Mouse (Mus musculus) limb, embryonic 15.5 days (tissue): ENCODE measurements around the gene Col16a1. TPM values are rescaled to one million over a fixed set of nuclear protein-coding genes. Genes with fewer than 3 reads are reported as not detected.

ENCODE experiments used
- ATAC-seq: fragments of 200-750 bp; cut with Nextera tagmentation; 2 replicates; pipeline ENCODE4 v1.8.0; 2017; ENCODE audit warnings: low read depth, moderate TSS enrichment; ENCODE audit not compliant: insufficient number of reproducible peaks, low FRiP score, low TSS enrichment
- H3K27ac ChIP-seq: fragments of 300-500 bp; sonication (generic); 2 replicates; pipeline ENCODE4 v1.5.1; 2015; ENCODE audit warnings: moderate library complexity, mild to moderate bottlenecking, inconsistent platforms
- H3K27me3 ChIP-seq: fragments of 300-500 bp; sonication (generic); 2 replicates; pipeline ENCODE4 v1.6.1; 2015; ENCODE audit warnings: inconsistent platforms
- H3K36me3 ChIP-seq: fragments of 300-500 bp; sonication (generic); 2 replicates; pipeline ENCODE4 v1.6.1; 2015; ENCODE audit warnings: inconsistent platforms
- H3K4me1 ChIP-seq: fragments of 300-500 bp; sonication (generic); 2 replicates; pipeline ENCODE4 v1.6.1; 2015; ENCODE audit warnings: inconsistent platforms
- H3K4me2 ChIP-seq: fragments of 300-500 bp; sonication (generic); 2 replicates; pipeline ENCODE4 v1.6.1; 2015; ENCODE audit warnings: mild to moderate bottlenecking, inconsistent platforms
- H3K4me3 ChIP-seq: fragments of 300-500 bp; sonication (generic); 2 replicates; pipeline ENCODE4 v1.5.1; 2015; ENCODE audit warnings: mild to moderate bottlenecking, inconsistent platforms
- H3K9ac ChIP-seq: fragments of 300-500 bp; sonication (generic); 2 replicates; pipeline ENCODE4 v1.6.1; 2015; ENCODE audit warnings: inconsistent platforms
- H3K9me3 ChIP-seq: fragments of 300-500 bp; sonication (generic); 2 replicates; pipeline ENCODE4 v1.6.1; 2016; ENCODE audit warnings: inconsistent platforms
- WGBS: fragments of 180-500 bp; shearing (Covaris S2); methylation state at CpG from one replicate; pipeline ENCODE4 v1.1.7; 2015; 5-methylcytosine and 5-hydroxymethylcytosine counted together
- polyA plus RNA-seq: library from polyadenylated mRNA; unstranded; fragments of >200 nt; fragmentation: Nextera tagmentation; extraction: Ambion mirVana; gene quantifications from 2 replicates; pipeline ENCODE4 v1.2.1, GENCODE M21; 2015

The Col16a1 gene
- polyA plus RNA-seq, 1 experiment from 2014 or later, result 175 TPM

DNA sequence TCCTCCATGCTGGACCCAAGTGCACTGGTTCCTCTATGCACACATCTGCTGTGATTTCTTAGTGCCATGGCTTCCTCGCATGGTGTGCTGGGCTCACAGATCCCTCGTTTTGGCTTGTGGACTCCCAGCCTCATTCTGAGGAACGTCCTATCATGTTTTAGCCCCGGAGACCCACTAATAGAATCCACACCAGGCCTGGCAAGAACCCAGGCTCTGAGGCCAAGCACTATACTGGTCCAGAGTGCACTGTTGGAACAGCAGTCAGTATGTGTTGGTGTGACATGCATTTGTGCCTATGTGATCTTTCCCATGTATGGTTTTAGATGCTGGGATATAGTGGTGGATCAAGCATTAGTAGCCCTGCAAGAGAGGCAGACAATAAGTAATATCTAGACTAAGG lies 25.7 kb downstream of the Col16a1 start:
- WGBS, result 63% methylated on average over 4 of the region's 4 CpGs
- H3K36me3 ChIP-seq, result peaks cover 55% of the 10 kb centered on the region

DNA sequence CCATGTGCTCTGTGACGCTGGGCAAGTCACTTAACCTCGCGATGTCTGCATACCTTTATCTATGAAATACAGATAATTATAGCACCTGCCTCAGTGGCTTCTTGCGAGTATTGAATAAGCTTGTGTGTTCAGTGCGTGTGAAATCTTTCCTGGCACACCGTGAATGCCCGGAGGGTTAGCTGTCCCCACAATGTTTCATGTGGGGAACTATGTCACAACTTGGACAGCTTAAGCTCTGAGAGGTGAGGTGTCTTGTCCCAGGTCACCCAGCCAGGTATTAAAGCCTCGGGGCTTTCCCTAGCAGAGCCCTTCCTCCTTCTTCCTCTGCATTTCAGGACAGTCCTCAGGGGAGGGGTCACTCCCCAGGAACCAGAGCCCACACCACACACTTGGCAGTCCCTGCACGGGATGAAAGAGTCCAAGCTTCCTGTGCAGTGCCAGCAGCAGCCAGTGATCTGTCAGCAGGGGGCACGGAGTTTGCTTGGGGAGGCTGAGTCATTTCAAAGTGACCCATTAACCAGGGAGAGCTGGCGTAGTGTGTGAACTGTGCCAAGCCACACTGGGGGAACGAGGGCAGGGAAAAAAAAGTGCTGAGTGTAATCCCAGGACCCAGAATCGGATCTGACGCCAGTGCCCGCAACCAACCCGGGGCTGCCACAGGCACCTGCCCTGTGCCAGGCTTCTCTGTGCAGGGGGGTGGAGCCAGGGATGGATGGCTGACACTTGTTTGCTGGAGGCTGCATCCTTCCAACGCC lies 27.3 kb downstream of the Col16a1 start:
- Histone ChIP-seq H3K4me1 (peaks cover 30% of the 10 kb centered on the region), H3K9ac (no peak overlapping the region), H3K9me3 (no peaks in the 10 kb centered on the region), H3K27me3 (peaks cover 6% of the 10 kb centered on the region; the same call in 1 of the 2 replicates), H3K36me3 (peaks cover 45% of the 10 kb centered on the region), H3K27ac (no peak overlapping the region), H3K4me3 (no peak overlapping the region), H3K4me2 (no peak overlapping the region)
- ATAC-seq, result no peak
- WGBS, result 59% methylated on average over 17 of the region's 17 CpGs

More for the DNA sequence above, 25.7 kb downstream of the Col16a1 start:
- H3K4me2 ChIP-seq, result no peak overlapping the region
- peaks cover 15% of the 10 kb centered on the region for H3K4me1 ChIP-seq
- peaks cover 6% of the 10 kb centered on the region; the same call in 1 of the 2 replicates for H3K27me3 ChIP-seq
- H3K9me3 ChIP-seq, result no peaks in the 10 kb centered on the region
- H3K9ac ChIP-seq, result no peak overlapping the region
- H3K4me3 ChIP-seq, result no peak overlapping the region
- no peak overlapping the region for H3K27ac ChIP-seq
- ATAC-seq, result no peak

DNA sequence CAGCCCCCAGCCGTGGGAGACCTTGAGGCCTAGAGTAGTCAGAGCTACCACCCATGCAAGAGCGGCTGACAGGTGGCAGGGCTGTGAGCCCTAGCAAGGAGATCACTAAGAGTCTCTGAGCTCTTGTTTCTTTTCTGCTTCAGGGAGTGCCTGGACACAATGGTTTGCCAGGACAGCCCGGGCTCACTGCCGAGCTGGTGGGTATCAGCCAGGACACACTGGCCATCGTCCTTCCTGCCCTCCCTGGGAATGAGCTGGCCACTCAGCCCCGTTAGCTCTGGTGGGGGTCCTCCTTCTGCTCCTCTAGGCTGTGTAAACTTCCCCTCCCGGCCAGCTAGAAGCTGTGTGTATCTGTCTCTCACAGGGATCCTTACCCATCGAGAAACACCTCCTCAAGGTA lies 29.2 kb downstream of the Col16a1 start:
- no peak overlapping the region for H3K9ac ChIP-seq
- no peak overlapping the region for H3K27ac ChIP-seq
- peaks cover 47% of the 10 kb centered on the region for H3K4me1 ChIP-seq
- peaks cover 6% of the 10 kb centered on the region; the same call in 1 of the 2 replicates for H3K27me3 ChIP-seq
- H3K4me2 ChIP-seq, result no peak overlapping the region
- H3K9me3 ChIP-seq, result no peaks in the 10 kb centered on the region
- WGBS, result 59% methylated on average over 8 of the region's 8 CpGs
- H3K4me3 ChIP-seq, result no peak overlapping the region
- peaks cover 36% of the 10 kb centered on the region for H3K36me3 ChIP-seq
- ATAC-seq, result no peak

- Histone ChIP-seq H3K4me1 (peaks cover 61% of the 10 kb centered on the region), H3K9ac (no peak overlapping the region), H3K4me2 (no peak overlapping the region), H3K9me3 (no peaks in the 10 kb centered on the region), H3K27ac (peak overlapping the region; percentile 86), H3K36me3 (peaks cover 19% of the 10 kb centered on the region), H3K27me3 (peaks cover 6% of the 10 kb centered on the region; the same call in 1 of the 2 replicates), H3K4me3 (no peak overlapping the region)
- ATAC-seq, result peak; percentile 57; the same call in 1 of the 2 replicates
- WGBS, result 47% methylated on average over 17 of the region's 17 CpGs
Measured at GRCm38 (mm10) chr4:130078816-130079485, 31.3 kb downstream of the Col16a1 start.

- H3K27me3 ChIP-seq, result peaks cover 6% of the 10 kb centered on the region; the same call in 1 of the 2 replicates
- 46% methylated on average over 3 of the region's 3 CpGs for WGBS
- no peak for ATAC-seq
- H3K9ac ChIP-seq, result no peak overlapping the region
- no peaks in the 10 kb centered on the region for H3K9me3 ChIP-seq
- peaks cover 16% of the 10 kb centered on the region; the same call in 1 of the 2 replicates for H3K36me3 ChIP-seq
- H3K4me3 ChIP-seq, result no peak overlapping the region
- H3K27ac ChIP-seq, result peak overlapping the region; percentile 86
- H3K4me2 ChIP-seq, result no peak overlapping the region
- H3K4me1 ChIP-seq, result peaks cover 66% of the 10 kb centered on the region
Measured at GRCm38 (mm10) chr4:130079521-130079920, 31.9 kb downstream of the Col16a1 start.

- Histone ChIP-seq H3K4me3 (no peak overlapping the region), H3K27ac (peak overlapping the region; percentile 22; the same call in 1 of the 2 replicates), H3K4me2 (no peak overlapping the region), H3K27me3 (peaks cover 6% of the 10 kb centered on the region; the same call in 1 of the 2 replicates), H3K9ac (peak overlapping the region; percentile 10; the same call in 1 of the 2 replicates), H3K36me3 (0 out of 2 replicates have a peak, but pooled peaks cover 11% of the 10 kb centered on the region), H3K4me1 (peaks cover 77% of the 10 kb centered on the region), H3K9me3 (no peaks in the 10 kb centered on the region)
- WGBS, result 68% methylated on average over 19 of the region's 19 CpGs
- ATAC-seq, result no peak
Measured at GRCm38 (mm10) chr4:130081345-130082190, 33.9 kb downstream of the Col16a1 start.

DNA sequence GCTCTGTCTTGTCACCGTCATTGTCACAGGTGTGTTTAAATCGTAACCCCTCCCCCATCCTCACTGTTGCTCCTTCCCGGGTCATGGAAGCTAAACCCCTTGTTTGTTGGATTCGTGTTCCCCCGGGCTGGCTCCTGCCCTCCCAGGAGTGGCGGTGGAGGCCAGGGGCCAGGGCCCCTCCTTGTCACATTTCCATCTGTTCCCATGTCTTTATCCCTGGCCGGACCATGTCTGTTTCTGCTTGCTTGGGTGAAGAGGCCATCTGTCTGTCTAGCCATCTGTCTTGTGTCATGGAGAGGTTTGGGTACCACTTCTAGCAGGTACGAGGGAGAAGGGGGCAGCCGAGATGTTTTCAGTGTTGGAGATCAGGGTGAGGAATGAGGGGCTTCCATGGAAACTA lies 34.6 kb downstream of the Col16a1 start:
- 0 out of 2 replicates have a peak, but pooled peaks cover 2% of the 10 kb centered on the region for H3K27me3 ChIP-seq
- H3K4me1 ChIP-seq, result peaks cover 75% of the 10 kb centered on the region
- H3K4me3 ChIP-seq, result no peak overlapping the region
- H3K9ac ChIP-seq, result no peak overlapping the region
- no peaks in the 10 kb centered on the region for H3K9me3 ChIP-seq
- 0 out of 2 replicates have a peak, but pooled peaks cover 8% of the 10 kb centered on the region for H3K36me3 ChIP-seq
- WGBS, result 45% methylated on average over 9 of the region's 9 CpGs
- ATAC-seq, result no peak
- H3K27ac ChIP-seq, result 0 out of 2 replicates have a peak overlapping the region, but pooled peaks have one; percentile 22
- no peak overlapping the region for H3K4me2 ChIP-seq

GRCm38 (mm10) chr4:130084331-130084945 lies 36.8 kb downstream of the Col16a1 start:
- H3K27ac ChIP-seq, result peak overlapping the region; percentile 73
- H3K4me1 ChIP-seq, result peaks cover 55% of the 10 kb centered on the region
- H3K4me3 ChIP-seq, result no peak overlapping the region
- WGBS, result 46% methylated on average over 7 of the region's 7 CpGs
- H3K9ac ChIP-seq, result 0 out of 2 replicates have a peak overlapping the region, but pooled peaks have one; percentile 14
- no peak overlapping the region for H3K4me2 ChIP-seq
- H3K27me3 ChIP-seq, result peaks cover 9% of the 10 kb centered on the region
- peaks cover 21% of the 10 kb centered on the region for H3K36me3 ChIP-seq
- H3K9me3 ChIP-seq, result no peaks in the 10 kb centered on the region
- ATAC-seq, result no peak

DNA sequence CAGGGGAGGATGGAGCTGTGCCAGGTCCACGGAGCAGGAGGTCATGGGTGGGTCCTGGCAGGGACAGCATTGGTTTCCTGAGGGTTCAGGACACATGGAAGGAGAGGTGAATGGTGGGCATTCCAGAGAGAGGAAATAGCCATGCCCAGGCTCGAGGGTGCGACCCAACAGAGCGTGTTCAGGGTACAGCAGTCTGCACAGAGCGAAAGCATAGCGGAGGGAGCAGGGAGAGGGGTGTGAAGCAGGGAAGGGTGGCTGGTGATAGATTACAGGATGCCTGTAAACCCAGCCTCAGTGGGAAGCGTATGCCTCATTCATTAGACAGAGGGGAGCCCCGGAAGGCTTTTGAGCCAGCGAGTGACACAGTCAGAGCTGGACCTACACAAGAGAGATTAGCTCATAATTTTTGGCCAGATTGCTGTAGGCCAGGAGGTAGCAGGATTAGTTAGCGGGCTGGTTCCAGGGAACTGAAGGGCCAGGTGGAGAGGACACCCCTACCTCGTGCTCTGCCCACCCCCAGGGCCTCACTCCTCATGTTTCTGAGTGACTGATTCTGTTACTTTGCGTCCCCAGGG lies 37.7 kb downstream of the Col16a1 start:
- peaks cover 30% of the 10 kb centered on the region for H3K36me3 ChIP-seq
- H3K9ac ChIP-seq, result no peak overlapping the region
- H3K4me1 ChIP-seq, result peaks cover 48% of the 10 kb centered on the region
- H3K27ac ChIP-seq, result peak overlapping the region; percentile 39; the same call in 1 of the 2 replicates
- no peak for ATAC-seq
- H3K9me3 ChIP-seq, result no peaks in the 10 kb centered on the region
- no peak overlapping the region for H3K4me2 ChIP-seq
- no peak overlapping the region for H3K4me3 ChIP-seq
- peaks cover 13% of the 10 kb centered on the region for H3K27me3 ChIP-seq
- WGBS, result 59% methylated on average over 12 of the region's 12 CpGs

DNA sequence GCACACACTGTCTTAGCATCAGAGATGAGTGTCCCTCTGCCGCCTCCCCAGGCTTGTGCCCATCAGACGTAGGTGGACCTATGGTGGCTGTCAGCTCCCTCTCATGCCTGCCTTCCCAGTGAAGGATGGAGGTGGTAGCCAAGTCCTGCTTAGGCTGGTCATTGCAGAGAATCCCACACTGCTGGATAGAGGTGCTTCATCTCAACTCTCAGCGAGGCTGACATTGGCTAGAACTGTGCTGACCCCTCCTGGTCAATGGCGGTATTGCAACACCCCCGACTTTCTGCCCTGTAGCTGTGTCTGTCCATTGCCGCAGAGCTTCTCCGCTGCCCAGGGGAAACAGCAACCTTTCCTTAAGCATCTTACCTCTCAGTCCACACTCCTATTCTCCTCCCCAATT lies 39.7 kb downstream of the Col16a1 start:
- H3K27ac ChIP-seq, result peak overlapping the region; percentile 43; the same call in 1 of the 2 replicates
- peaks cover 30% of the 10 kb centered on the region for H3K4me1 ChIP-seq
- H3K9ac ChIP-seq, result no peak overlapping the region
- H3K9me3 ChIP-seq, result no peaks in the 10 kb centered on the region
- peaks cover 40% of the 10 kb centered on the region for H3K36me3 ChIP-seq
- no peak overlapping the region for H3K4me3 ChIP-seq
- ATAC-seq, result no peak; the same call in 1 of the 2 replicates
- WGBS, result 16% methylated on average over 7 of the region's 7 CpGs
- H3K4me2 ChIP-seq, result no peak overlapping the region
- H3K27me3 ChIP-seq, result peaks cover 13% of the 10 kb centered on the region
